26 mouse cellular contexts compared by ENCODE assay signal in genomic region chr10:61457182-61457581, GRCm38 (mm10). TPM values are rescaled to one million over a fixed set of nuclear protein-coding genes. Genes with fewer than 3 reads are reported as not detected.
"Had no signal": no experiment of that assay in that cellular context is flagged by ENCODE, and none has a peak within 500 bp of the region (broad histone marks: within the 10 kb centered on the region; RNA-seq: fewer than 3 reads in every experiment).

No protein-coding gene starts in this region.

- H3K27ac ChIP-seq: kidney, embryonic 15.5 days; limb, embryonic 12.5 days; limb, embryonic 15.5 days; liver, embryonic 12.5 days; liver, embryonic 15.5 days; midbrain, embryonic 12.5 days; midbrain, embryonic 15.5 days; neural tube, embryonic 13.5 days; stomach, embryonic 15.5 days had no signal

- ATAC-seq: liver, embryonic 12.5 days; midbrain, embryonic 15.5 days had no signal

- H3K27me3 ChIP-seq: kidney, embryonic 15.5 days; limb, embryonic 12.5 days; limb, embryonic 15.5 days; liver, embryonic 12.5 days; liver, embryonic 15.5 days; midbrain, embryonic 12.5 days; midbrain, embryonic 15.5 days; neural tube, embryonic 13.5 days; stomach, embryonic 15.5 days had no signal

- H3K9ac ChIP-seq: kidney, embryonic 15.5 days; limb, embryonic 12.5 days; limb, embryonic 15.5 days; liver, embryonic 12.5 days; liver, embryonic 15.5 days; midbrain, embryonic 12.5 days; midbrain, embryonic 15.5 days; neural tube, embryonic 13.5 days; stomach, embryonic 15.5 days had no signal

- H3K4me3 ChIP-seq: kidney, embryonic 15.5 days; limb, embryonic 12.5 days; limb, embryonic 15.5 days; liver, embryonic 12.5 days; liver, embryonic 15.5 days; midbrain, embryonic 12.5 days; midbrain, embryonic 15.5 days; myocyte; neural tube, embryonic 13.5 days; stomach, embryonic 15.5 days had no signal

- H3K4me2 ChIP-seq: kidney, embryonic 15.5 days; limb, embryonic 12.5 days; limb, embryonic 15.5 days; liver, embryonic 12.5 days; liver, embryonic 15.5 days; midbrain, embryonic 12.5 days; midbrain, embryonic 15.5 days; neural tube, embryonic 13.5 days; stomach, embryonic 15.5 days had no signal

- DNase-seq: kidney, adult 8-10 months; kidney, postnatal 10 days; kidney, postnatal 4 days; left cerebral cortex, postnatal 4 days; lung, adult 2 months; lung, postnatal 14 days; lung, postnatal 4 days; retina, postnatal 1 day; right cerebral cortex, postnatal 25 days; spleen, adult 18-20 months; thymus, postnatal 25 days had no signal

- H3K9me3 ChIP-seq: kidney, embryonic 15.5 days; limb, embryonic 12.5 days; limb, embryonic 15.5 days; liver, embryonic 12.5 days; liver, embryonic 15.5 days; midbrain, embryonic 12.5 days; midbrain, embryonic 15.5 days; stomach, embryonic 15.5 days had no signal

- H3K36me3 ChIP-seq: kidney, embryonic 15.5 days; limb, embryonic 12.5 days; limb, embryonic 15.5 days; liver, embryonic 12.5 days; liver, embryonic 15.5 days; midbrain, embryonic 12.5 days; midbrain, embryonic 15.5 days; neural tube, embryonic 13.5 days; stomach, embryonic 15.5 days had no signal

- H3K4me1 ChIP-seq: kidney, embryonic 15.5 days; limb, embryonic 12.5 days; limb, embryonic 15.5 days; midbrain, embryonic 12.5 days; midbrain, embryonic 15.5 days; neural tube, embryonic 13.5 days; stomach, embryonic 15.5 days had no signal

RNA-seq across cellular contexts. Expression of gene Nodal, which starts 39.4 kb away (rescaled TPM):
- total RNA-seq: layer of hippocampus, postnatal 14 days; megakaryocyte progenitor cell, adult 5-6 weeks; megakaryocyte-erythroid progenitor cell, adult 5-6 weeks; monocyte, adult 5-6 weeks; neutrophil, adult 5-6 weeks had no signal
- polyA plus RNA-seq: limb, embryonic 12.5 days; midbrain, embryonic 12.5 days; neural tube, embryonic 13.5 days had no signal
